Mouse (Mus musculus) thymus, postnatal 4 days (tissue): ENCODE measurements at regions not wholly inside any gene's neighbourhood (a gene's known extent, or its start where the extent isn't known, plus 50 kb on each side); places are given as distances from the start of the nearest gene placed in this dataset.
A peak's percentile ranks its signal among the peaks of the same experiment; 100 is the strongest.

ENCODE experiments used
- DNase-seq: peaks from one replicate; pipeline ENCODE4 v3.0.0; 2021

DNA sequence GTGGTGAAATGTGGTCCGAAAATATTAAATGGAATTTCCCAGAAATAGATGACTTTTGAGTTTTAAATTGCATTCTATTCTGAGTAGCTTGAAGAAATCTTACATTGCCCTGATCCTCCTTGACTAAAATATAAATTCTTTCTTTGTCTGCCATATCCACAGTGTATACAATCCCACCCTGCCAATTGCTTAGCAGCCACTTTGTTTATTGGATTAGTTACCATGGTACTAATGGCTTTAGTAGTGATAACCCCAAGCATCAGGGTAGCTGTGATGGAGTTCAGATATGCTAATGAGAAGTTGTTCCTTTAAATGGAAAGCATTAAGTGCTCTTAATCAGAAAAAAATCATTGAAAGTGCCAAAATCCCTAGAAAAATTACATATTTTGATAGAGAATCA, 277.4 kb upstream of the Pitrm1 start:
- DNase-seq, result no peak

DNA sequence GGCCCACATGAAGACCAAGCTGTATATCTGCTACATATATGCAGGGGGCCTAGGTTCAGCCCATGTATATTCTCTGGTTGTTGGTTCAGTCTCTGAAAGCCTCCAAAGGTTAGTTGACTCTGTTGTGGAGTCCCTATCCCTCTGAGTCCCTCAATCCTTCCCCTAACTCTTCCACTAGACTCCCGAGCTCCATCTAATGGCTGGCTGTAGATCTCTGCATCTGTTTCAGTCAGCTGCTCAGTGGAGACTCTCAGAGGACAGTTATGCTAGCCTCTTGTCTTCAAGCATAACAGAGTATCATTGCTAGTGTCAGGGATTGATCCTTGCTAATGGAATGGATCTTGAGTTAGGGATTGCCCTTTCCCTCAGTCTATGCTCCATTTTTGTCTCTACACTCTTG, 275.0 kb upstream of the Pitrm1 start:
- no peak for DNase-seq

DNA sequence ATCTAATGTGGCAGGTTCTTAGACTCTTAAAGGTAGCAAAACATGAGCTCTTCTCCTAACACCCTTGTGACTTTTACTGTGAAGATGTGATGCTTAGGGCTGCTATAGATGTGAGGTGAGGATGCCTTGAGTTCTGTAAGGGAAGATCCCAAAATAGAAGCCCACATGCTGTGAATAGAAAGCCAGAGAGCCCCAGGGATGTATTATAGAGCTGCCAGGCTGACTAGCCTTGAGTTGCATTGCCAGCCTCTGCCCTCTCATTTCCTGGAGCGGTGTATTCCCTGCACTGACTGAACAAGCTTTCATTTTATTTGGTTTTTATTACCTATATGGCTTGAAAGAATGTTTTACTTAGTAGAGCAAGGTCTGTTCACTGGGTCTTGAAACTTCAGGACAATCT, 267.9 kb upstream of the Pitrm1 start:
- no peak for DNase-seq

DNA sequence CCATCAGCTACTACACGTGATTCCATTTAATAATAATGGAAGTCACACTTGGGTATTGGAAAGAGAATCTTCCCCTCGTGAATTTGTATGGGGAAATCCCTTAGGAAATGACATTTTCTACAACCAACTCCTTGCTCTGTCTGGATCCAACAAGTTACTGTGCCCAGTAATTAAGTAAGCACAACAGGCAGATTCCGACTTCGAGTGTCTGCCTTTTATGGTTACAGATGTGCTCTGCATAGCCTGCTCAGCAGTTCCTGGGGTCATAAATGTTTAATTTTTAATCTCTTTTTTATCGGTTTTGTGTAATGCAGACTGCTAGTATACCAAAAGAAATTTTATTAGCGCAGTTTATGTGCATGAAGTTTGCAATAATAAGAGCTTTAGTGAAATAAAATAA, 259.8 kb upstream of the Pitrm1 start:
- no peak for DNase-seq

DNA sequence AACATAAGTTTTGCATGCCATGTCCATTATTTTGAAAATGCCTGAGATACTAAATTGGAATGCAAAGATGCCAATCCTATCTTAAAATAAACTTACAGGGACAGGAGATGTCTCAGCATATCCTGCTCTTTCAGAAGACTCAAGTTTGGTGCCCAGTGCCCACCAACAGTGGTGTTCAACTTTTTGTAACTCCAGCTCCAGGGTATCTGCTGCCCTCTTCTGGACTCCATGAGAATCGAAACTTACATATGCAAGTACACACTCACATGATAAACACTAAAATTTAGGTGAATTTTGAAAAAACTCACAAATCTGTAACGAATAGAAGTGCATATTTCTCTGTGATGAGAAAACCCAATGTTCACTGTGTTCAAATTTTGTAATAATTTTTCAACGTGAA, 255.9 kb upstream of the Pitrm1 start:
- peak; percentile 17 for DNase-seq

DNA sequence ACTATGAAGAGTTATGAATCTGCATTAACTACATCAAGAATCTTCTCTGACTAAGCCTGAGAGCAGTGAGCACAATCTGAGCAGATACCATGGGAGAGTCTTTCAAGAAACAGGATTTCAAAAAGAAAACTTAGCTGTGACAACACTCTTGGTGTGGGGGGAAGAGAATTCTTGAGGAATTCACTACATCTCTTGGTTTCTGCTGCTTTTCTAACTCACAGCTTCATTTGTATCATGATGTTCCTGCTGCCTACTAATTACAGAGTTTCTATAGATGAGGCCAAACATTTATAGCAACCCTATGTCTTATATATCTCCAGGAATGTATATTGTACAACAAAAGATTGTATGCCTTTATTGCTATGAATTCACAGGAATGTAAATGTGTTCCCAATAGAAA, 242.2 kb upstream of the Pitrm1 start:
- DNase-seq, result no peak

DNA sequence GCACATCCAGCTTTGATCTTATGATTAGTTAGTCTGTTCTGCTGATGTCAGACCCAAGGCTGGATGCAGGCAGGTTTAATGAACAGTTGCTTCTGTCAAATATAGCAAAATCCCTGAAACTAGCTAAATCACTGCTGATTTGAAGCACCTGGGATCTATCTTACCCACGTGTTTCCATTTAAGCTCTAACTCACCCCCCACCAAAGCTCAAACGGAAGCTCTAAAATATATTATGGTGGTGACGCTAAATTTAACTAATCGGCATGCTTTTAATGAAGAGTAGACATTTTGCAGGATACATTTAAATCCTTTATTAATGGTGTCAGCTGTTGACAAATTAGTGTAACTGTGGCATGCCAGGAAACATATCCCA, 241.3 kb upstream of the Pitrm1 start:
- DNase-seq, result no peak

DNA sequence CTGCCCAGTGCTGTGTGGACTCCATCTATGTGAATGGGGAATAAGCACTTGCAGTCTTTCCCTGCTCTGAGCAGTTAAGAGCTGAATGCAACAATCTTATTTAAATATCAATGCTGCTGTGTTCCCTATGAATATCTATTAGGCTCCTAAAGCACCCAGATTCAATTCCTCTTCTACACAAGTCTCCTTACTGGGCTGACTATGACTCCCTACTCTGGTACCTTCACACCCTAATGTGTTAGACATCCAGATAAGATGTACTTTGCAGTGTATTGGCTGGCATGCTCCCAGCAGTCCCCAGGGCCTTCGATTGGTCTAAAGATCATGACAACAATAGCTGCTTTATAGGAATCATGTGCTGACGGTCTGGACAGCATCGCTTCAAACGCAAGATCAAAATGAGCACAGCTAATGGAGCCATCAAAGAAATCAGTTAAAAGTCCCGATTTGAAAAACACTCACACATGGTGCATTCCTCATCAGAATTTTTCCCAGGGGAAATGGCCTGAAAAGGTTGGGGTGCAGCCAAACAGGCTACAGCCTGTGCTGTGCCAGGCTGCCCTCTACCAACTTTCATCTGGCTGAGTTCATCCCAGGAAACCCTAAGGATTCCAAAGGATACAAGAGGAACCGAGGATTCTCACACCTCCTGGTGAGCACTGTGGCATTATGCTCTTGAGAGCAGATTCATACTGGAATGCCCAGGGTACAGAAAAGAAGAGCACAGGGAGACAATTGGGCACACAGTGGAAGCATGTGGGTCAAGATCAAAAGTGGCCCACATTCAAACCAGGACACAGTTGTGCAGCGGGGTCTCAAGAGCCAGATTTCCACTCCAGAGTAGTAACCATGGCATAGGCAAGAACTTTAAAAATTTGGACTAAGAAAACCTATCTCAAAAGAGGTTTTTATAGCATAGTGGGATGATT, 240.7 kb upstream of the Pitrm1 start:
- no peak for DNase-seq

DNA sequence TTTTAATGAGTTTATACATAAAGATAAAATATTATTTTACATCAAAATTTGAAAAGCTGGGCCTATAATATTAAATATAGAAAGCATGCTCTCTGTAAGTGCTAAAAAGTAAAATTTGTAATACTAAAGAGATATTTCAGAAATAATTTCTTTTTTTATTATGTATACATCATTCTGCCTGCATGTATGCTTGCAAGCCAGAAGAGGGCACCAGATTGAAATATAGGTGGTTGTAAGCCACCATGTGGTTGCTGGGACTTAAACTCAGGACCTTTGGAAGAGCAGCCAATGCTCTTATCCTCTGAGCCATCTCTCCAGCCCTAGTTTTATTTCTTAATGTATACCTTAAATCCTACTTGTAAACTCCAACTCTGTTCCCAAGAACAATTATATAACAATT, 231.7 kb upstream of the Pitrm1 start:
- no peak for DNase-seq

DNA sequence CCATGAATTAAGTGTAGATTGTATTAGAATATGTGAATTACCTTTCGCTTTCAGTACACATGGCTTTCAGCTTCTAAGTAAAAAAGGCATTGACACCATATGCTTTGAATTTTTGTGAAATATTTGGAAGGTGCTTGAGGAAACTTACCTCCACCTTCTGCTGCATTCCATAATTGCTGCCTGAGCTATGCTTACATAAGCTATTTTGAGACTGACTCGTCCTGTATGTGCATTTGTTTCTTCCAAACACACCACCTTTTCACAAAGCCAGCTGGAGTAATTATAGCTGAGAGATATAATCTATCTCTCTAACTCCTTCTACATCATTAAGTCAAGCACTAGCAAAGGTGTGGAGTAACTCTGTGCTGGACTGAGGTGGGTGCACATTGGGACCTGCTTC, 224.0 kb upstream of the Pitrm1 start:
- DNase-seq, result no peak

DNA sequence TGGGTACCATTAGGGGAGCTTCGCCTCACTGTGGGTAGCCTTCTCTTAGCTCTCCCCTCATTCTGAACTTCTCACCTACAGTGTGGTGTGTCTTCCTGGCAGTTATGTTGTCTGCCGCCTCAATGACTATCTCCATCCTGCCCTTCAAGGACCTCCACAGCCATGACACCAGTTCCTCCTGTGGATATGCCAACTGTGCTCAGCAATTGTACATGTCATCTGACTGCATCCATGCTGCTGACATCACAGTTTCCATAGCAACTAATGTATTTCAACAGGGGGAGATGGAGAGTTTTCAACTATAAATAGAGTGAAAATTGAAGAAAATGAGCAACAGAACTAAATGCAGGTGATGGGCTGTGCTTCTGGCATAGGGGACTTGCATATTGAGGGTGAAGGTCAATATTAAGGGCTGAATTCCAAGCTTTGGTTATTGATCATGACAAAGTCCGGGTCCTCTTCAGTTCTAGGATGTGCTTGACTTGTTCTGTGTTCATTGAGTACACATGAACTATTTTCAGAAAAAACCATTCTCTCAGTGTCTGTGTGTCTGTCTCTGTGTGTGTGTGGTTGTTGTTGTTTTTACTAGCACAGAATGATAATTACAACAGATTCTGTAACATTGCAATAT, 217.5 kb upstream of the Pitrm1 start:
- DNase-seq, result no peak

DNA sequence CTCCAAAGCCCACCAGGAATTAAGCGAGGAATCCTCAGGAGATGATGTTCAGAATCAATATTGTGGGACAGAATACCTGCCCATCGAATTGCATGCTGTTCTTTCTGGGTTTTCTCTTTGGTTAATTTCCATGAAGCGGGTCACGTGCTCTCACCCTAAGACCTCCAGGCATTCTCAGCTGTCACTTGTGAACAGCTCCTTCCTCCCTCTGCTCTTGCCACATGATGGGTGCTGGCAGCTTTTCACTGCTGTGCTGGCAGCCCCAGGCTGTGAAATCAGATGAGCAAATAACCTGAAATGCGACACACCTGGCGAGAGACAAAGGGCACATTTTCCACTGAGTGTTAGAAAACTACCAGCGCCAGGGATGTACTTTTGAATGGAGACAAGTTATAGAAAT, 207.8 kb upstream of the Pitrm1 start:
- DNase-seq, result no peak

DNA sequence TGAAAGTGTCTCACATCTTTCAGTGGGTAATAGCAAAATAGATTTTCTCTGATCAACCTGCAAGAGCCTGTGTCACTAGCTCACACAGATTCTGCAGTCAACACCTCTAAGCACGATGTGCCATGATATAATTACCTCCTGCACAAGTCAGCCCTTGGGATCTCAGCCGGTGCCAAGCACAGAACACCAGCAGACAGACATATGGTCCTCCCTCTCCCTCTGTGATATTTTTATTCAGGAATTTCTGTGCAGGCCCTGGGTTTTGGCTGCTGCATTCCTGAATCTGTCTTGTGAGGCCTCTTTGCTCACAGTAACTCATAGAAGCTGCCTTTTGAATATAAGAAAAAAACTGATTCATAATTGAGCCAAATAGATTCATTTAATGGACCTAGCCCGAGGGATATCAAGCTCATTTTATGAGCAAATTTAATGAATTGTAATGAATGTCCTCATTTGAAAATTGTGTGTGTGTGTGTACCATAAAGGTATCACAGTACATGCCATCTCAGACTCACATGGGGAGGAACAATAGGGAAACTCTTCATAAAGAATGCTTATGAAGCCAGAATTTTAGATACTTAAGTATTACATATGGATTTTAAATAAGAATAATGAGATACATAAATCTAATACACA, 206.7 kb upstream of the Pitrm1 start:
- no peak for DNase-seq

DNA sequence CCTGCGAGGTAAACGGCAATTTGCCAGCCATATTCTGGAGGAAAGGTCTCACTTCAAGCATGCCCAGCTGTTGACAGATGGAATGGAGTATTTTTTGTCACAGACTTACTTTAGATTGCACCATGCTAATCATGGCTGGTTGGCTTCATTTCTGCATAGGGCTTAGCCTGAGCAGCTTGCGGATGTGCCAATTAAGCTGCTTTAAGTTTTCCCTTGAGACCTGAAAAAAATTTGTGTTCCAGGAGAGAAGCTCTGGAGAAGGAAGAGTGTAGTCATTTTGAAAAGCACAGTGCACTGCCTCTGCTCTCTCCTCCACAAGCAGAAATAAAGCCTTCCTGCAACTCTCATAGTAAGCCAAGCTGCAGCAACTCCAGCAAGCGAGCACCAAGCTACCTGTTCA, 182.8 kb upstream of the Pitrm1 start:
- no peak for DNase-seq

DNA sequence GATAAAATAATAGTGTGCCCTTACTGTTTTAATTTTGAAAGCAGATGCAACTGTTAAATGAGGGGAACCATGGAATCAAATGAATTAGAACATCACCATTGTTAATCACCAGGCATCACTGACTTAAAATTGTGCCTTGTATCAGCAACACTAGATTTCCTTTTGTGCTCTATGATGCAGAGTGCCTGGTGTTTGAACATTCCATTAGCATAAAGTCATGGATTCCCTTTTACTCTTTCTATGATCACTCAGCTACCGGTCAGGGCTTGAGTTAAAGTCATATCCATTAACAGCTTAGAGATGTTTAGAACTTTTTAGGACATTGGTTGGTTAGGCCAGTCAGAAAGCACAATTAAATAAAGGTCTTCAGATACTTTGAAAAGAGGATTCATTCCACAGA, 180.3 kb upstream of the Pitrm1 start:
- DNase-seq, result no peak

DNA sequence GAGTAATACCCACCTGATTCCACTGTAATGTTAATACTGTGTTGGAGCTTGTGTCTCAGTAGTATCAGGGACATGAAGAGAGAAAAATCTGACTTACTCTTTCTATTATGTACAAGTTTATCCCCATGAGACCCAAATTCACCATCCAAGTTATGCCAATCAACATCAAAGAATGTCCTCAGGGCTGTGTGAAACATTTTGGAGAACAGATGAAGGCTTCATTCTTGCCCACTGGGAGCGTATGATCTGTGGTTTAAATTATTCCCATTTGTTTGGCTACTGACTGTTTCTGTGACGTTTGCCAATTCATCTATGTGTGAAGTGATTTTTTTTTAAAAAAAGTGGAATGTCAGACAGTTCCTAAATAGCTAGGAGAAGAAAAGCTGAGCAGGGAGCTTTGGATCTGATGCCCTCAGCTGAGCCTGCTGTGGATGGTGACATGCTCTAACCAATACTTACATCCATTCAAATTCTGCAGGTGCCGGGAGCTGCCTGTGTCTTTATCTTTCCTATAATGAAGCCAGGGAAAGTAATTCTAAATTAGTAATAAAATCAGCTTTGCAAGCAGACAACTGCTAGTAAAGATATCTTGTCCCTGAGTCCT, 173.3 kb upstream of the Pitrm1 start:
- DNase-seq, result no peak

DNA sequence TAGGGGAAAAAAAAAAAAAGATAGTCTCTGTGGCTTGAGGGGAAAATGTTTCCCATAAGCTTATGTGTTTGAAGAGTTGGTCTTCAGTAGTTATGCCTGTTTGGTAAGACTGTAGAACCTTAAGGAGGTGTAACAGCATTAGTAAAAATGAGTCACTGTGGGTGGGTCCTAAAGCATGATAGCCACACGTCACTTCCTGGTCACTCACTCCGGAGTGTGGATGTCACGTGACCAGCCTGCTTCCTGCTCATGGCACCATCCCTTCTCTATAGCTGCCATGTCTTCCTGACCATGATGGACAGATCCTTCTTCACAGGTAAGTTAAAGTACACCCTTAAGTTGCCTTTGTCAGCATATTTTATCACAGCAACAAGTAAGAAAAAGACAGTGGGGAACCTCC, 170.0 kb upstream of the Pitrm1 start:
- DNase-seq, result no peak

DNA sequence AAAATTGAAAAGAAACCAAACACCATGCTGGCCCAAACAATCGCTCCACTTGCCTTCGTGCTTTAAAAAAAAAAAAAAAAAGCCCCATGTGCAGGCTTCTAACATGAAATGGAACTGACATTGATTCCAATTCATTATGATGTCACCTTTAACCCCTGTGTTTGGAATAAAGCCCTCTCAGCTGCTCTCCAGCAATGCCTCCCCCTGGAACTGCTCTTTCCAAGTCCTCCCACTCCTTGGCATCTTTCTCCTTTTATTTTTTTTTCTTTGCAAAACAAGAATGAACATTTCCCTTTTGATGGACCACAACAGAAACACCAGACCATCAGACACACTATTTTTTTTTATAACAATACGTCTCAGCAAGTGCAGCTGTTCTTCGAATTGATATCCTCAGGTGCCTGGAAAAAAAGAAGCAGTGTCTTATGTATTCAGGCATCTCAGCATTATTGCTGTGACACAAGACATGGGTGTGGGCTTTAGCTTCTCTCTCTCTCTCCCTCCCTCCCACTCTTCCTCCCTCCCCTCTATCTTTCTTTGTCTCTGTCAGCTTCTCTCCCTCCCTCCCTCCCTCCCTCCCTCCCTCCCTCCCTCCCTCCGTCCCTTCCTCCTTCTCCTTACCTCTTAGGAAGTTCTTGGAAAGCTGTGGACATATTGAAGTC, 152.3 kb upstream of the Pitrm1 start:
- no peak for DNase-seq

DNA sequence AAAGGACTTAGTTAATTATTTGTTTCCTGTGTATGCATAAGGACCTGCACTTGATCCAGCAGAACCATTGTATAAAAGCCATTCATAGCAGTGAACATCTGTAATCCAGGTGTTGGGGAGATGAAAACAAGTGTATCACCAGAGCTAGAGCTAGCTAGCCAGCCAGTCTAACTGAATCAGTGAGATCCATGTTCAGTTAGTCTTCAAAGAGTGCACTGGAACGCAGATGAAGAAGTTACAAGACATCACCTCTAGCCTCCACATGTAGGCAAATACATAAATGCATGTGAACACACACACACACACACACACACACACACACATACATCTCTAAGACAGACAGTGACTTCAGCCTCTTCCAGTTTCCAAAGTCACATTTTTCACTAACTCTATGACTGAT, 150.3 kb upstream of the Pitrm1 start:
- DNase-seq, result no peak

DNA sequence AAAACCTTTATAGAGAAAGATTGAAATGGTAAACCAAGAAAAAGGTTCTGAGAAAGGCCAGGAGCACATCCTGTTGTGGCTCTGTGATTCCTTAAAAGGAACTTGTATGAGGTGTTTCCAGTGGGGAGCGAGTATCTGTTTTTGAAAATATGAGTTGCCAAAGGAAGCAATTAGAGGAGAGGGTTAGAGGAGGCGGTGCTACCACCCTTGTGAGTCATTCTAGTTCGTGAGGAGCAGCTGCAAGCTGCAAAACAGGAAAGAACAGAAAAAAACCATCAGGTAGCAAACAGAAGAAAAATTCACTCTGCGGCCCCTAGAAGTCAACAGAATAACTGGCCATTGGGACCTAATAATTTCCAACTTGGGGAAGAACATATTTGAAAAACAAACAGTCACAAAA, 116.1 kb upstream of the Pitrm1 start:
- DNase-seq, result no peak

DNA sequence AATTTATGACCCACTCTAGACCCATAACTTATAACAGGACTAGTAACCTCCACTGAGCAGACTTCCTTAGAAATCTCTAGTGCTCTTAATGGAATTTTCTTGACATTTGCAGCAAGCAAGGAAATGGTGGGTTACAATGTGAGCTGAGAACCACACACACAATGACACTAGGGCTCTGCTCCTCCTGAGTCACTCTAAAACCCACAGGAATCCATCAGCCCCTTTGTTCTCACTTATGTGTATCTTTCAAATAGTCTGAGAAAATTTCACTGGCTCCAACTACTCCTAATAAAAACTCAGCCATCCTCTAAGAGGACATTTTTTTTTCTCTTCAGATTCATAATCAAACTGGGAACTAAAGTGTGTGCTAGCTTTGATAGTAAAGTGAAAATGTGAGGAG, 101.0 kb upstream of the Pitrm1 start:
- no peak for DNase-seq

DNA sequence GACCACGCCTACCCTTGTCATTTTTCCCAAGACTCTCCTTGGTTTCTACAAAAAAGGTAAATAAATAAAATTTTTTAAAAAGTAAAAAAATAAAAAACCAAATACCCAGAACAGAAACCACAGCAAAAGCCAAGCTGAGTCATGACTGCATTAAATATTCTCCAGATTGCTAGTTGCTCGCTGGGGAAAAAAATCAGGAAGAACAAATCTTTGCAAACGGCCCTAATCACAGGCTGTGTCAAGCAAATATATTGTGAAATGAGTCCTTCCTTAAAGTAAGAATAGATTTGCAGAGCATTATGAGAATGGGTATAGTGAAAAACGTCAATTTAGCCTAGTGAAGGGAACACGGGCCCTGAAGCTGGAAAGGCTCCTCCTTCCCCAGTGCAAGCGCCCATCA, 86.6 kb upstream of the Pitrm1 start:
- no peak for DNase-seq

DNA sequence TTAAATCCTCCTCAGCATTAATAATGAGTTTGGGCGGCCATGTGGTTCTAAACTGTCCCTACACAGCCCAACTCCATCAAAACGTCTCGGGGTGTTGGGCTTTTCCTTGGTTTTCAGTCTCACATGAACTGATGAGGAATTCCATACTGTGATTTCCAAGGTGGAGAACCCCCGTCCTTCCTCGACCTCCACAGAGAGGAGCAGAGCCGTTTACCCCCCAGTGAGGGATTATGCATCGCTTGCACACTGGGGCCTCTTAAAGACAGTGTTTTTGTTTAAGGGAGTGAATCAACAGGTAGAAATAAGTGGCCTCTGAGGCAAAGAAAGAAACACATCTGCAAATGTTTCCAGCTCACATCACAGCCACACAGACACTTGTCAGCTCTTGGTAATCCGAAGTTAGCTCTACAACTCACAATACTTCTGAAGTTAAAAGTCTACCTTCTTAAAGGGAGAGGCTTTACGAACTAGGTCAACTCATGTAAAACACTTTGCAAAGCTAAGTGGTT, 82.0 kb upstream of the Pitrm1 start:
- DNase-seq, result no peak
